Mouse (Mus musculus): Measurements from ENCODE around the gene Plekha6.

Plekha6 gene

GRCm38 (mm10) chr1:133181072-133182015 lies 17.3 kb downstream of the Plekha6 start:
- CTCF ChIA-PET = interaction anchor here (0.6 kb wide), 1 partner anchor 650 kb away, joined by 4 read pairs; no protein-coding TSS in a partner anchor

- CTCF ChIA-PET = interaction anchor here (0.6 kb wide), 1 partner anchor 13 kb away, joined by 3 read pairs; no protein-coding TSS in a partner anchor
Measured at GRCm38 (mm10) chr1:133182016-133182705, 18.2 kb downstream of the Plekha6 start.

- CTCF ChIA-PET = interaction anchor here (0.6 kb wide), 1 partner anchor 14 kb away, joined by 3 read pairs; no protein-coding TSS in a partner anchor
Measured at GRCm38 (mm10) chr1:133182706-133183095, 18.7 kb downstream of the Plekha6 start.

GRCm38 (mm10) chr1:133183141-133183925 lies 19.3 kb downstream of the Plekha6 start:
- CTCF ChIA-PET = no interaction called here

GRCm38 (mm10) chr1:133187948-133188680 lies 24.1 kb downstream of the Plekha6 start:
- CTCF ChIA-PET = no interaction called here

- CTCF ChIA-PET = no interaction called here
Measured at GRCm38 (mm10) chr1:133188719-133189118, 24.7 kb downstream of the Plekha6 start.

- CTCF ChIA-PET = no interaction called here
Measured at GRCm38 (mm10) chr1:133189471-133189870, 25.5 kb downstream of the Plekha6 start.

- CTCF ChIA-PET = no interaction called here
Measured at GRCm38 (mm10) chr1:133190550-133190949, 26.5 kb downstream of the Plekha6 start.

- CTCF ChIA-PET = no interaction called here
Measured at GRCm38 (mm10) chr1:133196181-133196580, 32.2 kb downstream of the Plekha6 start.

GRCm38 (mm10) chr1:133197266-133197665 lies 33.3 kb downstream of the Plekha6 start:
- CTCF ChIA-PET = no interaction called here

GRCm38 (mm10) chr1:133199706-133200105 lies 35.7 kb downstream of the Plekha6 start:
- CTCF ChIA-PET = no interaction called here

GRCm38 (mm10) chr1:133201499-133201898 lies 37.5 kb downstream of the Plekha6 start:
- CTCF ChIA-PET = no interaction called here

GRCm38 (mm10) chr1:133203701-133204100 lies 39.7 kb downstream of the Plekha6 start:
- CTCF ChIA-PET = no interaction called here

- CTCF ChIA-PET = no interaction called here
Measured at GRCm38 (mm10) chr1:133204341-133204849, 40.4 kb downstream of the Plekha6 start.

GRCm38 (mm10) chr1:133204985-133205384 lies 41.0 kb downstream of the Plekha6 start:
- CTCF ChIA-PET = no interaction called here

GRCm38 (mm10) chr1:133208086-133208815 lies 44.2 kb downstream of the Plekha6 start:
- CTCF ChIA-PET = no interaction called here

GRCm38 (mm10) chr1:133209036-133209435 lies 45.0 kb downstream of the Plekha6 start:
- CTCF ChIA-PET = no interaction called here

- CTCF ChIA-PET = no interaction called here
Measured at GRCm38 (mm10) chr1:133209482-133209881, 45.5 kb downstream of the Plekha6 start.

- CTCF ChIA-PET = no interaction called here
Measured at GRCm38 (mm10) chr1:133209901-133210516, 46.0 kb downstream of the Plekha6 start.

GRCm38 (mm10) chr1:133210766-133211165 lies 46.8 kb downstream of the Plekha6 start:
- CTCF ChIA-PET = no interaction called here

Data from spleen, embryonic (tissue).